Mouse (Mus musculus): Measurements from ENCODE around the gene Pou2f1. TPM values are rescaled to one million over a fixed set of nuclear protein-coding genes. Genes with fewer than 3 reads are reported as not detected.

The Pou2f1 gene
- total RNA-seq, 2 experiments from 2014 or later = 7.7 to 8.3 TPM

GRCm38 (mm10) chr1:165882146-165882900 is 120.2 kb downstream of the Pou2f1 start:
- no peak for DNase-seq (ENCODE audit: low spot score)

- DNase-seq (ENCODE audit: low spot score) = no peak
Measured at GRCm38 (mm10) chr1:165878751-165879150, 123.7 kb downstream of the Pou2f1 start.

- DNase-seq (ENCODE audit: low spot score) = no peak
Measured at GRCm38 (mm10) chr1:165875520-165876284, 126.8 kb downstream of the Pou2f1 start.

GRCm38 (mm10) chr1:165874645-165875044 is 127.8 kb downstream of the Pou2f1 start:
- no peak for DNase-seq (ENCODE audit: low spot score)

- no peak for DNase-seq (ENCODE audit: low spot score)
Measured at GRCm38 (mm10) chr1:165868659-165869058, 133.8 kb downstream of the Pou2f1 start.

GRCm38 (mm10) chr1:165866630-165867280 is 135.7 kb downstream of the Pou2f1 start:
- DNase-seq (ENCODE audit: low spot score) = no peak

- DNase-seq (ENCODE audit: low spot score) = no peak
Measured at GRCm38 (mm10) chr1:165864864-165865795, 137.3 kb downstream of the Pou2f1 start.

- no peak for DNase-seq (ENCODE audit: low spot score)
Measured at GRCm38 (mm10) chr1:165862059-165862458, 140.4 kb downstream of the Pou2f1 start.

GRCm38 (mm10) chr1:165861235-165861609 is 141.3 kb downstream of the Pou2f1 start:
- DNase-seq (ENCODE audit: low spot score) = no peak

- no peak for DNase-seq (ENCODE audit: low spot score)
Measured at GRCm38 (mm10) chr1:165860373-165861234, 141.9 kb downstream of the Pou2f1 start.

- DNase-seq (ENCODE audit: low spot score) = no peak
Measured at GRCm38 (mm10) chr1:165858356-165858755, 144.1 kb downstream of the Pou2f1 start.

GRCm38 (mm10) chr1:165857279-165857678 is 145.2 kb downstream of the Pou2f1 start:
- no peak for DNase-seq (ENCODE audit: low spot score)

- no peak for DNase-seq (ENCODE audit: low spot score)
Measured at GRCm38 (mm10) chr1:165855759-165856545, 146.5 kb downstream of the Pou2f1 start.

GRCm38 (mm10) chr1:165853729-165854420 is 148.6 kb downstream of the Pou2f1 start:
- peak; percentile 49 for DNase-seq (ENCODE audit: low spot score)

- no peak for DNase-seq (ENCODE audit: low spot score)
Measured at GRCm38 (mm10) chr1:165853131-165853721, 149.3 kb downstream of the Pou2f1 start.

GRCm38 (mm10) chr1:165852131-165852530 is 150.3 kb downstream of the Pou2f1 start:
- DNase-seq (ENCODE audit: low spot score) = no peak

GRCm38 (mm10) chr1:165849458-165850445 is 152.7 kb downstream of the Pou2f1 start:
- DNase-seq (ENCODE audit: low spot score) = no peak

Measured in gastrocnemius, adult 18-20 months (tissue).